Mouse (Mus musculus) heart, embryonic 12.5 days (tissue): ENCODE measurements around the gene 5031439G07Rik. TPM values are rescaled to one million over a fixed set of nuclear protein-coding genes. Genes with fewer than 3 reads are reported as not detected.

Experiments used
- ATAC-seq: fragments of 200-750 bp; cut with Nextera tagmentation; 2 replicates; pipeline ENCODE4 v1.8.0; 2017; ENCODE audit warnings: moderate TSS enrichment, moderate library complexity; ENCODE audit not compliant: insufficient number of reproducible peaks, low FRiP score
- H3K27ac ChIP-seq: fragments of 300-500 bp; sonication (generic); 2 replicates; pipeline ENCODE4 v1.5.1; 2016; ENCODE audit warnings: mild to moderate bottlenecking, moderate library complexity; ENCODE audit not compliant: poor library complexity, severe bottlenecking
- H3K27me3 ChIP-seq: fragments of 300-500 bp; sonication (generic); replicated peaks from 2 replicates; pipeline ENCODE4 v1.6.1; 2016; ENCODE audit warnings: mild to moderate bottlenecking, moderate library complexity
- H3K36me3 ChIP-seq: fragments of 300-500 bp; sonication (generic); 2 replicates; pipeline ENCODE4 v1.6.1; 2016; ENCODE audit warnings: mild to moderate bottlenecking, moderate library complexity
- H3K4me1 ChIP-seq: fragments of 300-500 bp; sonication (generic); replicated peaks from 2 replicates; pipeline ENCODE4 v1.6.1; 2016; ENCODE audit warnings: mild to moderate bottlenecking
- H3K4me2 ChIP-seq: fragments of 300-500 bp; sonication (generic); 2 replicates; pipeline ENCODE4 v1.6.1; 2016; ENCODE audit warnings: mild to moderate bottlenecking, moderate library complexity
- H3K4me3 ChIP-seq: fragments of 300-500 bp; sonication (generic); 2 replicates; pipeline ENCODE4 v1.5.1; 2016; ENCODE audit warnings: mild to moderate bottlenecking
- H3K9ac ChIP-seq: fragments of 300-500 bp; sonication (generic); 2 replicates; pipeline ENCODE4 v1.6.1; 2016; ENCODE audit warnings: mild to moderate bottlenecking, moderate library complexity
- H3K9me3 ChIP-seq: fragments of 300-500 bp; sonication (generic); replicated peaks from 2 replicates; pipeline ENCODE4 v1.6.1; 2016; ENCODE audit warnings: mild to moderate bottlenecking, moderate library complexity
- WGBS: fragments of 180-500 bp; shearing (Covaris S2); methylation state at CpG from one replicate; pipeline ENCODE4 v1.1.7; 2016; 5-methylcytosine and 5-hydroxymethylcytosine counted together
- polyA plus RNA-seq: library from polyadenylated mRNA; unstranded; fragments of >200 nt; fragmentation: Nextera tagmentation; extraction: Ambion mirVana; gene quantifications from 2 replicates; pipeline ENCODE4 v1.2.1, GENCODE M21; 2016

The 5031439G07Rik gene
- polyA plus RNA-seq, 1 experiment from 2014 or later: 4.3 TPM

GRCm38 (mm10) chr15:84994498-84994897 lies 6.1 kb upstream of the 5031439G07Rik start:
- ATAC-seq: no peak
- Histone ChIP-seq H3K4me2 (no peak overlapping the region), H3K9ac (no peak overlapping the region), H3K9me3 (no peaks in the 10 kb centered on the region), H3K4me1 (0 out of 2 replicates have a peak, but pooled peaks cover 3% of the 10 kb centered on the region), H3K27me3 (peaks cover 7% of the 10 kb centered on the region), H3K27ac (no peak overlapping the region), H3K36me3 (no peaks in the 10 kb centered on the region), H3K4me3 (no peak overlapping the region)
- WGBS: 22% methylated on average over 6 of the region's 6 CpGs

GRCm38 (mm10) chr15:84989771-84990170 lies 1.4 kb upstream of the 5031439G07Rik start:
- Histone ChIP-seq H3K36me3 (no peaks in the 10 kb centered on the region), H3K9me3 (no peaks in the 10 kb centered on the region), H3K9ac (no peak overlapping the region), H3K4me1 (peaks cover 13% of the 10 kb centered on the region), H3K4me2 (no peak overlapping the region), H3K27me3 (0 out of 2 replicates have a peak, but pooled peaks cover 3% of the 10 kb centered on the region), H3K4me3 (no peak overlapping the region), H3K27ac (no peak overlapping the region)
- 75% methylated on average over 7 of the region's 7 CpGs for WGBS
- no peak for ATAC-seq

- H3K9me3 ChIP-seq: no peaks in the 10 kb centered on the region
- peaks cover 13% of the 10 kb centered on the region for H3K4me1 ChIP-seq
- H3K4me3 ChIP-seq: no peak overlapping the region
- H3K27me3 ChIP-seq: 0 out of 2 replicates have a peak, but pooled peaks cover 3% of the 10 kb centered on the region
- no peak overlapping the region for H3K9ac ChIP-seq
- 71% methylated on average over 3 of the region's 3 CpGs for WGBS
- ATAC-seq: no peak
- H3K4me2 ChIP-seq: no peak overlapping the region
- H3K36me3 ChIP-seq: no peaks in the 10 kb centered on the region
- no peak overlapping the region for H3K27ac ChIP-seq
Measured at GRCm38 (mm10) chr15:84989098-84989497, 747 bp upstream of the 5031439G07Rik start.

- 0 out of 2 replicates have a peak, but pooled peaks cover 3% of the 10 kb centered on the region for H3K27me3 ChIP-seq
- H3K4me2 ChIP-seq: peak overlapping the region; percentile 92
- H3K9me3 ChIP-seq: no peaks in the 10 kb centered on the region
- H3K4me1 ChIP-seq: peaks cover 16% of the 10 kb centered on the region
- H3K4me3 ChIP-seq: peak overlapping the region; percentile 88
- no peaks in the 10 kb centered on the region for H3K36me3 ChIP-seq
- under 1% methylated on average over 44 of the region's 53 CpGs for WGBS
- peak overlapping the region; percentile 91 for H3K9ac ChIP-seq
- H3K27ac ChIP-seq: peak overlapping the region; percentile 22; the same call in 1 of the 2 replicates
- peak; percentile 60 for ATAC-seq
Measured at GRCm38 (mm10) chr15:84987020-84987815, 1.1 kb downstream of the 5031439G07Rik start.

- no peak for ATAC-seq
- Histone ChIP-seq H3K9me3 (no peaks in the 10 kb centered on the region), H3K9ac (peak overlapping the region; percentile 91), H3K4me2 (peak overlapping the region; percentile 92), H3K4me3 (peak overlapping the region; percentile 88), H3K27ac (no peak overlapping the region), H3K36me3 (no peaks in the 10 kb centered on the region), H3K27me3 (0 out of 2 replicates have a peak, but pooled peaks cover 3% of the 10 kb centered on the region), H3K4me1 (peaks cover 16% of the 10 kb centered on the region)
- WGBS: 71% methylated on average over 4 of the region's 4 CpGs
Measured at GRCm38 (mm10) chr15:84986171-84987019, 2.0 kb downstream of the 5031439G07Rik start.

- 86% methylated on average over 12 of the region's 12 CpGs for WGBS
- H3K4me3 ChIP-seq: no peak overlapping the region
- H3K27me3 ChIP-seq: 0 out of 2 replicates have a peak, but pooled peaks cover 3% of the 10 kb centered on the region
- H3K4me1 ChIP-seq: peaks cover 16% of the 10 kb centered on the region
- no peak overlapping the region for H3K4me2 ChIP-seq
- no peaks in the 10 kb centered on the region for H3K36me3 ChIP-seq
- H3K27ac ChIP-seq: no peak overlapping the region
- ATAC-seq: no peak
- no peaks in the 10 kb centered on the region for H3K9me3 ChIP-seq
- H3K9ac ChIP-seq: no peak overlapping the region
Measured at GRCm38 (mm10) chr15:84985516-84986160, 2.7 kb downstream of the 5031439G07Rik start.

GRCm38 (mm10) chr15:84983721-84984120 lies 4.6 kb downstream of the 5031439G07Rik start:
- H3K4me3 ChIP-seq: no peak overlapping the region
- no peaks in the 10 kb centered on the region for H3K9me3 ChIP-seq
- 0 out of 2 replicates have a peak, but pooled peaks cover 3% of the 10 kb centered on the region for H3K27me3 ChIP-seq
- no peak overlapping the region for H3K4me2 ChIP-seq
- no peak overlapping the region for H3K27ac ChIP-seq
- no peak for ATAC-seq
- H3K9ac ChIP-seq: no peak overlapping the region
- WGBS: 68% methylated on average over 7 of the region's 7 CpGs
- H3K36me3 ChIP-seq: no peaks in the 10 kb centered on the region
- H3K4me1 ChIP-seq: peaks cover 13% of the 10 kb centered on the region

GRCm38 (mm10) chr15:84982888-84983287 lies 5.5 kb downstream of the 5031439G07Rik start:
- Histone ChIP-seq H3K9me3 (no peaks in the 10 kb centered on the region), H3K4me1 (peaks cover 8% of the 10 kb centered on the region), H3K4me3 (no peak overlapping the region), H3K27me3 (0 out of 2 replicates have a peak, but pooled peaks cover 3% of the 10 kb centered on the region), H3K36me3 (no peaks in the 10 kb centered on the region), H3K4me2 (no peak overlapping the region), H3K27ac (no peak overlapping the region), H3K9ac (no peak overlapping the region)
- no peak for ATAC-seq
- 78% methylated on average over 3 of the region's 3 CpGs for WGBS

- no peak overlapping the region for H3K4me2 ChIP-seq
- no peak overlapping the region for H3K27ac ChIP-seq
- no peak for ATAC-seq
- no peaks in the 10 kb centered on the region for H3K9me3 ChIP-seq
- H3K4me3 ChIP-seq: no peak overlapping the region
- WGBS: 77% methylated on average over 9 of the region's 9 CpGs
- no peak overlapping the region for H3K9ac ChIP-seq
- no peaks in the 10 kb centered on the region for H3K36me3 ChIP-seq
- H3K4me1 ChIP-seq: peaks cover 5% of the 10 kb centered on the region; the same call in 1 of the 2 replicates
- H3K27me3 ChIP-seq: 0 out of 2 replicates have a peak, but pooled peaks cover 3% of the 10 kb centered on the region
Measured at GRCm38 (mm10) chr15:84981609-84982313, 6.6 kb downstream of the 5031439G07Rik start.

GRCm38 (mm10) chr15:84975729-84976128 lies 12.6 kb downstream of the 5031439G07Rik start:
- ATAC-seq: no peak
- no peak overlapping the region for H3K9ac ChIP-seq
- 22% methylated on average over 4 of the region's 4 CpGs for WGBS

More at GRCm38 (mm10) chr15:84975729-84976128, 12.6 kb downstream of the 5031439G07Rik start:
- Histone ChIP-seq H3K9me3 (no peaks in the 10 kb centered on the region), H3K27ac (no peak overlapping the region), H3K4me2 (no peak overlapping the region), H3K27me3 (no peaks in the 10 kb centered on the region), H3K36me3 (no peaks in the 10 kb centered on the region), H3K4me3 (no peak overlapping the region), H3K4me1 (peaks cover 17% of the 10 kb centered on the region)
